In genomic region chr9:88092561-88092960, GRCm38 (mm10) we compare ENCODE assay signal across 20 mouse cellular contexts.
"Had no signal": no experiment of that assay in that cellular context is flagged by ENCODE, and none has a peak within 500 bp of the region (broad histone marks: within the 10 kb centered on the region; RNA-seq: fewer than 3 reads in every experiment).

No protein-coding gene starts in this region.

- H3K9ac ChIP-seq: kidney, embryonic 15.5 days; limb, embryonic 12.5 days; limb, embryonic 15.5 days; liver, embryonic 14.5 days; liver, postnatal 0 days; lung, embryonic 14.5 days; midbrain, embryonic 13.5 days; stomach, embryonic 15.5 days had no signal

- H3K27me3 ChIP-seq: kidney, embryonic 15.5 days; limb, embryonic 12.5 days; limb, embryonic 15.5 days; midbrain, embryonic 13.5 days; stomach, embryonic 15.5 days had no signal

- H3K36me3 ChIP-seq: kidney, embryonic 15.5 days; limb, embryonic 12.5 days; limb, embryonic 15.5 days; midbrain, embryonic 10.5 days; midbrain, embryonic 13.5 days; stomach, embryonic 15.5 days had no signal

- H3K27ac ChIP-seq: kidney, embryonic 15.5 days; limb, embryonic 12.5 days; liver, embryonic 14.5 days; macrophage; midbrain, embryonic 10.5 days; midbrain, embryonic 13.5 days; stomach, embryonic 15.5 days had no signal

- DNase-seq: kidney, adult 8-10 months; kidney, postnatal 10 days; kidney, postnatal 36 days; left cerebral cortex, postnatal 4 days; liver, postnatal 0 days; lung, embryonic 14.5 days; right cerebral cortex, postnatal 14 days; spleen, adult 18-20 months; thymus, postnatal 25 days had no signal

- H3K4me2 ChIP-seq: kidney, embryonic 15.5 days; limb, embryonic 12.5 days; limb, embryonic 15.5 days; liver, embryonic 11.5 days; lung, embryonic 14.5 days; midbrain, embryonic 13.5 days; stomach, embryonic 15.5 days had no signal

- H3K4me3 ChIP-seq: kidney, embryonic 15.5 days; limb, embryonic 12.5 days; limb, embryonic 15.5 days; midbrain, embryonic 10.5 days; midbrain, embryonic 13.5 days; stomach, embryonic 15.5 days had no signal

- H3K4me1 ChIP-seq: kidney, embryonic 15.5 days; limb, embryonic 15.5 days; midbrain, embryonic 10.5 days; midbrain, embryonic 13.5 days; stomach, embryonic 15.5 days had no signal

- H3K9me3 ChIP-seq: kidney, embryonic 15.5 days; limb, embryonic 12.5 days; limb, embryonic 15.5 days; midbrain, embryonic 10.5 days; midbrain, embryonic 13.5 days; stomach, embryonic 15.5 days had no signal

- ATAC-seq: liver, postnatal 0 days; lung, postnatal 0 days; midbrain, embryonic 13.5 days; midbrain, embryonic 16.5 days had no signal
